Comparison of ENCODE assay signal across 18 mouse cellular contexts in the genomic region with DNA sequence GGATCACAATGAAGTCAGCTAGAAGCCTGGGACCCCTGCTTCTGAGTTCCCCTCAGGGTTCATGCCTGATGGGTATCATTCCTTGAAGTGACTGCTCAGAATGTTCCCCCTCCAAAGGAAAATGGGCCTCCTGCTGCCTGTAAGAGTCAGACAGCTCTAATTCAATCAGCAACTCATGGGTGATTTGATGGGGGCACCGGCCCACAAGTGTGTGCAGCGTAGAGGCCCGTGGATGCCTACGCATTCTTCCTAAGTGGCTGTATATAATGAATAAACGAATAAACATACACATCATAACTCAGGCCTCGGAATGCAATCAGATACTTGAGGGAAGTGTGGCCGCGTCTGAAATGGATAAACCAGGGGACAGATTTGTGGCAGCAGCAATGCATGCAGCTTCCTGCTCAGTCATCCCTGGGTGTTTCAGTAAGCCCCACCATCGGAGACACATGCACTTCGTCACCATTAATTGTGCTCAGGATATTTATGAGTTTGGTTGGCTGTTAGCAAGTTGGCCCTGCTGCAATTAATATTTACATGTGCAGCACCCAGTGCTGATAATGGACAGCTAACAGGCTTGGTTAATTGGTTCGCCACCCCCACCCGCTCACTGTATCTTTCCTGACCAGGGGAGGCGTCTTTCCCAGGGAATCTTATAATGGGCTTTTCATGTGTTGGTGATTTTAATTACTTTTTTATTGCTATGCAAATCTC.
A peak's percentile ranks its signal among the peaks of the same experiment; 100 is the strongest.
DNase-seq lines count a peak whose midpoint lies in the region; ATAC-seq and TF ChIP-seq lines count a peak whose summit lies in the region.
"Had no signal": no experiment of that assay in that cellular context is flagged by ENCODE, and none has a peak within 500 bp of the region (broad histone marks: within the 10 kb centered on the region; RNA-seq: fewer than 3 reads in every experiment).

No protein-coding gene starts in this region.

- H3K4me1 ChIP-seq in kidney, postnatal 0 days (replicated peaks; ENCODE audit: insufficient read depth, low read length) = no peaks in the 10 kb centered on the region
- H3K4me1 ChIP-seq in forebrain, embryonic 15.5 days = peaks cover 33% of the 10 kb centered on the region
- peaks cover 9% of the 10 kb centered on the region for H3K4me1 ChIP-seq in midbrain, embryonic 11.5 days (ENCODE audit: control insufficient read depth, insufficient read depth, low read length)
- H3K4me1 ChIP-seq in neural tube, embryonic 13.5 days (replicated peaks) = peaks cover 51% of the 10 kb centered on the region
- no peaks in the 10 kb centered on the region for H3K4me1 ChIP-seq in intestine, embryonic 16.5 days (ENCODE audit: control insufficient read depth, insufficient read depth, low read length)
- H3K4me1 ChIP-seq: embryonic facial prominence, embryonic 13.5 days; heart, embryonic 13.5 days had no signal

- no peak for ATAC-seq in kidney, postnatal 0 days (replicated peaks; ENCODE audit: low FRiP score, low read depth)
- peak; percentile 83 for ATAC-seq in forebrain, embryonic 15.5 days (replicated peaks)
- ATAC-seq in midbrain, embryonic 11.5 days (ENCODE audit: low FRiP score) = no peak; the same call in 1 of the 2 replicates
- peak; percentile 80 for ATAC-seq in neural tube, embryonic 13.5 days (ENCODE audit: low read depth)
- no peak for ATAC-seq in megakaryocyte-erythroid progenitor cell, adult 5-6 weeks (replicated peaks; ENCODE audit: low FRiP score, low TSS enrichment, poor library complexity, severe bottlenecking)
- no peak for ATAC-seq in intestine, embryonic 16.5 days

- no peaks in the 10 kb centered on the region; the same call in 1 of the 2 replicates for H3K27me3 ChIP-seq in kidney, postnatal 0 days (ENCODE audit: insufficient read depth, low read length)
- H3K27me3 ChIP-seq in forebrain, embryonic 15.5 days = no peaks in the 10 kb centered on the region
- H3K27me3 ChIP-seq in midbrain, embryonic 11.5 days (ENCODE audit: control insufficient read depth, insufficient read depth, low read length) = no peaks in the 10 kb centered on the region
- peaks cover 38% of the 10 kb centered on the region for H3K27me3 ChIP-seq in neural tube, embryonic 13.5 days
- H3K27me3 ChIP-seq in intestine, embryonic 16.5 days (replicated peaks; ENCODE audit: control insufficient read depth, insufficient read depth, low read length) = no peaks in the 10 kb centered on the region
- H3K27me3 ChIP-seq: embryonic facial prominence, embryonic 13.5 days had no signal

- no peak for TF ChIP-seq CTCF in kidney, postnatal 0 days (IDR thresholded peaks at IDR 0.05; ENCODE audit: low read depth)

- H3K9me3 ChIP-seq in kidney, postnatal 0 days (replicated peaks; ENCODE audit: low read length) = no peaks in the 10 kb centered on the region
- no peaks in the 10 kb centered on the region for H3K9me3 ChIP-seq in forebrain, embryonic 15.5 days
- H3K9me3 ChIP-seq in midbrain, embryonic 11.5 days (ENCODE audit: control insufficient read depth, low read length) = no peaks in the 10 kb centered on the region
- no peaks in the 10 kb centered on the region for H3K9me3 ChIP-seq in neural tube, embryonic 13.5 days
- no peaks in the 10 kb centered on the region for H3K9me3 ChIP-seq in intestine, embryonic 16.5 days (ENCODE audit: control insufficient read depth, low read length)
- H3K9me3 ChIP-seq: embryonic facial prominence, embryonic 13.5 days; heart, embryonic 13.5 days; limb, embryonic 12.5 days had no signal

- no peak overlapping the region for H3K27ac ChIP-seq in kidney, postnatal 0 days
- peak overlapping the region; percentile 9; the same call in 1 of the 2 replicates for H3K27ac ChIP-seq in forebrain, embryonic 15.5 days (replicated peaks)
- H3K27ac ChIP-seq in midbrain, embryonic 11.5 days (ENCODE audit: low read depth, low read length) = no peak overlapping the region
- H3K27ac ChIP-seq in neural tube, embryonic 13.5 days (replicated peaks) = peak overlapping the region; percentile 79
- H3K27ac ChIP-seq in intestine, embryonic 16.5 days (ENCODE audit: low read length) = no peak overlapping the region
- H3K27ac ChIP-seq: embryonic facial prominence, embryonic 13.5 days; gastrocnemius, adult 2 months; heart, embryonic 13.5 days; limb, embryonic 12.5 days; liver, embryonic 14.5 days had no signal

- no peak overlapping the region for H3K9ac ChIP-seq in kidney, postnatal 0 days (ENCODE audit: low read depth, low read length)
- no peak overlapping the region for H3K9ac ChIP-seq in forebrain, embryonic 15.5 days (replicated peaks)
- H3K9ac ChIP-seq in midbrain, embryonic 11.5 days (ENCODE audit: low read length) = no peak overlapping the region
- H3K9ac ChIP-seq in neural tube, embryonic 13.5 days = no peak overlapping the region
- no peak overlapping the region for H3K9ac ChIP-seq in intestine, embryonic 16.5 days (ENCODE audit: low read depth, low read length)
- H3K9ac ChIP-seq: embryonic facial prominence, embryonic 13.5 days; heart, embryonic 13.5 days; limb, embryonic 12.5 days; liver, embryonic 14.5 days had no signal

- DNase-seq in kidney, postnatal 0 days (ENCODE audit: low spot score) = peak; percentile 40
- DNase-seq in kidney, adult 11 months = no peak
- DNase-seq in midbrain, embryonic 11.5 days (ENCODE audit: low spot score, missing footprints) = peak; percentile 59
- DNase-seq in urinary bladder, adult 2 months (ENCODE audit: low spot score) = no peak
- DNase-seq: adrenal gland, postnatal 10 days; cerebellum, adult 9-10 months; gastrocnemius, adult 2 months; kidney, adult 2 months; kidney, postnatal 36 days; lung, postnatal 10 days had no signal

- 35% methylated on average over 13 of the region's 13 CpGs for WGBS in kidney, postnatal 0 days
- 16% methylated on average over 13 of the region's 13 CpGs for WGBS in forebrain, embryonic 15.5 days
- 68% methylated on average over 13 of the region's 13 CpGs for WGBS in midbrain, embryonic 11.5 days
- 35% methylated on average over 13 of the region's 13 CpGs for WGBS in neural tube, embryonic 13.5 days
- WGBS in intestine, embryonic 16.5 days = 56% methylated on average over 13 of the region's 13 CpGs

- no peaks in the 10 kb centered on the region for H3K36me3 ChIP-seq in kidney, postnatal 0 days (ENCODE audit: insufficient read depth, low read length)
- H3K36me3 ChIP-seq in forebrain, embryonic 15.5 days = no peaks in the 10 kb centered on the region
- no peaks in the 10 kb centered on the region for H3K36me3 ChIP-seq in midbrain, embryonic 11.5 days (ENCODE audit: control insufficient read depth, insufficient read depth, low read length)
- no peaks in the 10 kb centered on the region for H3K36me3 ChIP-seq in neural tube, embryonic 13.5 days
- H3K36me3 ChIP-seq in intestine, embryonic 16.5 days (ENCODE audit: control insufficient read depth, insufficient read depth, low read length) = no peaks in the 10 kb centered on the region
- H3K36me3 ChIP-seq: embryonic facial prominence, embryonic 13.5 days; heart, embryonic 13.5 days; limb, embryonic 12.5 days had no signal

- H3K4me2 ChIP-seq in kidney, postnatal 0 days (ENCODE audit: low read length) = no peak overlapping the region
- no peak overlapping the region for H3K4me2 ChIP-seq in forebrain, embryonic 15.5 days (replicated peaks)
- no peak overlapping the region for H3K4me2 ChIP-seq in midbrain, embryonic 11.5 days
- H3K4me2 ChIP-seq in neural tube, embryonic 13.5 days = peak overlapping the region; percentile 16; the same call in 1 of the 2 replicates
- H3K4me2 ChIP-seq in intestine, embryonic 16.5 days (ENCODE audit: low read depth, low read length) = no peak overlapping the region
- H3K4me2 ChIP-seq: embryonic facial prominence, embryonic 13.5 days; heart, embryonic 13.5 days; limb, embryonic 12.5 days had no signal

- no peak overlapping the region for H3K4me3 ChIP-seq in kidney, postnatal 0 days (replicated peaks; ENCODE audit: low read depth, low read length)
- H3K4me3 ChIP-seq in forebrain, embryonic 15.5 days = no peak overlapping the region
- H3K4me3 ChIP-seq in midbrain, embryonic 11.5 days (ENCODE audit: low read depth, low read length) = no peak overlapping the region
- H3K4me3 ChIP-seq in neural tube, embryonic 13.5 days = no peak overlapping the region
- H3K4me3 ChIP-seq in intestine, embryonic 16.5 days (ENCODE audit: low read length) = no peak overlapping the region
- H3K4me3 ChIP-seq: embryonic facial prominence, embryonic 13.5 days; gastrocnemius, adult 2 months; heart, embryonic 13.5 days; limb, embryonic 12.5 days had no signal

Comparison
In these comparisons a context has a peak if more than half of its experiments do, and no peak if none do; other contexts are left out.
1. DNase-seq: peak in kidney, postnatal 0 days (single experiment) and midbrain, embryonic 11.5 days (single experiment); none in kidney, adult 11 months (single experiment) and urinary bladder, adult 2 months (single experiment).
2. ATAC-seq: peak in forebrain, embryonic 15.5 days (single experiment) and neural tube, embryonic 13.5 days (single experiment); none in kidney, postnatal 0 days (single experiment), midbrain, embryonic 11.5 days (single experiment), megakaryocyte-erythroid progenitor cell, adult 5-6 weeks (single experiment) and intestine, embryonic 16.5 days (single experiment).
3. H3K27ac ChIP-seq: peak in forebrain, embryonic 15.5 days (single experiment) and neural tube, embryonic 13.5 days (single experiment); none in kidney, postnatal 0 days (single experiment), midbrain, embryonic 11.5 days (single experiment) and intestine, embryonic 16.5 days (single experiment).